Mouse (Mus musculus): ENCODE data around the gene Ice1. TPM values are rescaled to one million over a fixed set of nuclear protein-coding genes. Genes with fewer than 3 reads are reported as not detected.

Gene Ice1
- polyA plus RNA-seq, 1 experiment from 2014 or later: 15.8 TPM

GRCm38 (mm10) chr13:70539842-70540241 is 97.6 kb downstream of the Ice1 start:
- no peak overlapping the region for H3K9ac ChIP-seq
- H3K9me3 ChIP-seq: no peaks in the 10 kb centered on the region

DNA sequence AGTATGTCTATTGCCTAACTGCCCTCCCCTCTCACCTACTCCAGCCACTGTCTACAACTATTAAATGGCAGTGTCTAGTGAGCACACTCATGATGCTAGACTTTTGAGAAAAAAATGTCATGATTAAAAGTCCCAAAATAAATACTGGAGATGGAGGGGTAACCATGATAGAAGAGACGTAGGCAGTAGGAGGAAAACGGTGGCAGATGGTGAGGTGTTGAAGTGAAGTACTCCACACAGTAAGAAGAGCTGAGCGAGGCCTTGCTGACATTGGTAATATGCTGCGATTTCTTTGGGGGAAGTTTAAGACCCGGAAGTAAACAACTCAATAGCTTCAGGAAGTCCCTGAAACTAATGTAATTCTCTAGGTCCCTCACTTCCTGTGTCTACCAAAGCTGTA is 104.0 kb downstream of the Ice1 start:
- Histone ChIP-seq H3K27me3 (replicated peaks) (no peaks in the 10 kb centered on the region), H3K9ac (no peak overlapping the region), H3K36me3 (no peaks in the 10 kb centered on the region), H3K4me3 (replicated peaks) (no peak overlapping the region), H3K4me2 (no peak overlapping the region), H3K4me1 (no peaks in the 10 kb centered on the region), H3K27ac (no peak overlapping the region), H3K9me3 (no peaks in the 10 kb centered on the region)
- no peak for ATAC-seq (ENCODE audit: insufficient read depth, low FRiP score, low read depth)
- WGBS: 87% methylated on average over 5 of the region's 5 CpGs

More at GRCm38 (mm10) chr13:70539842-70540241, 97.6 kb downstream of the Ice1 start:
- Histone ChIP-seq H3K4me3 (replicated peaks) (no peak overlapping the region), H3K4me1 (no peaks in the 10 kb centered on the region), H3K36me3 (no peaks in the 10 kb centered on the region), H3K4me2 (no peak overlapping the region), H3K27me3 (replicated peaks) (no peaks in the 10 kb centered on the region), H3K27ac (no peak overlapping the region)
- no peak for ATAC-seq (ENCODE audit: insufficient read depth, low FRiP score, low read depth)
- 70% methylated on average over 1 of the region's 1 CpGs for WGBS

- Histone ChIP-seq H3K4me3 (replicated peaks) (no peak overlapping the region), H3K9me3 (no peaks in the 10 kb centered on the region), H3K9ac (no peak overlapping the region), H3K36me3 (no peaks in the 10 kb centered on the region), H3K4me1 (no peaks in the 10 kb centered on the region), H3K27ac (no peak overlapping the region), H3K4me2 (no peak overlapping the region), H3K27me3 (replicated peaks) (no peaks in the 10 kb centered on the region)
- ATAC-seq (ENCODE audit: insufficient read depth, low FRiP score, low read depth): no peak
- 83% methylated on average over 10 of the region's 10 CpGs for WGBS
Measured at GRCm38 (mm10) chr13:70532719-70533118, 104.7 kb downstream of the Ice1 start.

- Histone ChIP-seq H3K27ac (no peak overlapping the region), H3K9ac (no peak overlapping the region), H3K36me3 (no peaks in the 10 kb centered on the region), H3K4me1 (no peaks in the 10 kb centered on the region), H3K4me3 (replicated peaks) (no peak overlapping the region), H3K9me3 (no peaks in the 10 kb centered on the region), H3K4me2 (no peak overlapping the region), H3K27me3 (replicated peaks) (no peaks in the 10 kb centered on the region)
- WGBS: 56% methylated on average over 2 of the region's 2 CpGs
- ATAC-seq (ENCODE audit: insufficient read depth, low FRiP score, low read depth): no peak
Measured at GRCm38 (mm10) chr13:70517651-70518050, 119.8 kb downstream of the Ice1 start.

GRCm38 (mm10) chr13:70515004-70515403 is 122.4 kb downstream of the Ice1 start:
- 76% methylated on average over 2 of the region's 2 CpGs for WGBS
- Histone ChIP-seq H3K9me3 (no peaks in the 10 kb centered on the region), H3K4me2 (no peak overlapping the region)

DNA sequence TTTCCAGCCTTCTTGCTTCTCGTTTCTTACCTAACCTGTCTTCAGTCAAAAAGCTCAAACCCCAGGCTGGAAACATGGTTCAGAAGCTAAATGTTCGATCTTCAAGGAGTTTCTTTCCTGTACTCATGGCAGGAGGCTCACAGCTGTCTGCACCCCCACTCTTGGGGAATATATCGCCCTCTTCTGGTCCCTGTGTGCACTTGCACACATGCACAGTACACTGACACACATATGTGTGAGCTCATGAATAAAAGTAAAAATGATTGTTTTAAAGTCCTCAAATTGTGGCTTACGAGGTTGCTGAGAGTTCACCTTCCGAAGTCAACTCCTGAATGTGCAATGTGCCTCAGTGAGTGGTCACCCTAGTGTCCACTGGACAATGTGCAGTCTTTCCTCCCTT is 127.2 kb downstream of the Ice1 start:
- 78% methylated on average over 5 of the region's 5 CpGs for WGBS
- H3K9me3 ChIP-seq: no peaks in the 10 kb centered on the region
- no peaks in the 10 kb centered on the region for H3K27me3 ChIP-seq (replicated peaks)

More at GRCm38 (mm10) chr13:70515004-70515403, 122.4 kb downstream of the Ice1 start:
- ATAC-seq (ENCODE audit: insufficient read depth, low FRiP score, low read depth): no peak
- H3K4me1 ChIP-seq: no peaks in the 10 kb centered on the region
- no peak overlapping the region for H3K9ac ChIP-seq
- no peak overlapping the region for H3K4me3 ChIP-seq (replicated peaks)
- H3K27me3 ChIP-seq (replicated peaks): no peaks in the 10 kb centered on the region
- no peak overlapping the region for H3K27ac ChIP-seq
- H3K36me3 ChIP-seq: no peaks in the 10 kb centered on the region

DNA sequence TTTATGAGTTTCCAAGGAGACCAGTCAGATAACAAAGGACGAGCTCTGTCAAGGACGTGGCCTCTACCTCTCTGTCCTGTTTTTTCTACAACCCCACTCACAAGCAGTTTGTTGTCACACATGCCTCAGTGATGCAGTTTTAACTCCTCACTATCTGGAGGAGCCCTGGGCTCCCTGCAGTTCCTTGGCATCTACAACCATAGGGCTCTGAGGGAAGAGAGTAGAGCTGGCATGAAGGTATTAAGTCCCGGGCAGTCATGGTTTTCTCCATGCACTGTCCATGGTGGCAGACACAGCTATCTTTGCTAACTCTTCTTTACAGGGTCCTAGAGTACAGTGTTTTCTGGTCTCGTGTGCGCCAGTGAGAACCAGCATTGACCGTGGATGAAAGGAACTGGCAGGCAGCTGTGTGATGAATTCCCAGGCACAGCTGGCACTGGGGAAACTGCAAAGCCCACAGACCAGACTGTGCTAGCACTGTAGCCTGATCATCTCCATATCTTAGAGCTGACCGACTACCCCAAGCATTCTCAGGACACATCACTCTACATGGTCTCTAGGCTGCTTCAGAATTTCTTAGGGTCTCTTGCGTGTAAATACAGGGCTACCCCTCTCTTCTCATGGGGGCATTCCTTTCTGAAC is 127.9 kb downstream of the Ice1 start:
- Histone ChIP-seq H3K9ac (no peak overlapping the region), H3K27ac (no peak overlapping the region), H3K4me3 (replicated peaks) (no peak overlapping the region), H3K9me3 (no peaks in the 10 kb centered on the region), H3K4me1 (no peaks in the 10 kb centered on the region), H3K36me3 (no peaks in the 10 kb centered on the region), H3K4me2 (no peak overlapping the region), H3K27me3 (replicated peaks) (no peaks in the 10 kb centered on the region)
- WGBS: 75% methylated on average over 8 of the region's 8 CpGs
- ATAC-seq (ENCODE audit: insufficient read depth, low FRiP score, low read depth): no peak

More for the DNA sequence above, 127.2 kb downstream of the Ice1 start:
- Histone ChIP-seq H3K4me1 (no peaks in the 10 kb centered on the region), H3K9ac (no peak overlapping the region), H3K4me2 (no peak overlapping the region), H3K27ac (no peak overlapping the region), H3K36me3 (no peaks in the 10 kb centered on the region), H3K4me3 (replicated peaks) (no peak overlapping the region)
- no peak for ATAC-seq (ENCODE audit: insufficient read depth, low FRiP score, low read depth)

- Histone ChIP-seq H3K27ac (no peak overlapping the region), H3K9me3 (no peaks in the 10 kb centered on the region), H3K4me2 (no peak overlapping the region), H3K9ac (no peak overlapping the region), H3K4me1 (no peaks in the 10 kb centered on the region), H3K27me3 (replicated peaks) (no peaks in the 10 kb centered on the region), H3K36me3 (no peaks in the 10 kb centered on the region), H3K4me3 (replicated peaks) (no peak overlapping the region)
- WGBS: 57% methylated on average over 5 of the region's 5 CpGs
- ATAC-seq (ENCODE audit: insufficient read depth, low FRiP score, low read depth): no peak
Measured at GRCm38 (mm10) chr13:70508708-70509374, 128.6 kb downstream of the Ice1 start.

Other genes starting within 250 kb of the Ice1 start
- gene Adamts16, start 204.2 kb upstream of the Ice1 start, polyA plus RNA-seq (2015; fragmentation: Nextera tagmentation; extraction: Ambion mirVana): 2.6 and 3.5 TPM in 2 replicates

All from stomach, embryonic 15.5 days (tissue).